8 mouse cellular contexts compared by ENCODE assay signal in the genomic region with DNA sequence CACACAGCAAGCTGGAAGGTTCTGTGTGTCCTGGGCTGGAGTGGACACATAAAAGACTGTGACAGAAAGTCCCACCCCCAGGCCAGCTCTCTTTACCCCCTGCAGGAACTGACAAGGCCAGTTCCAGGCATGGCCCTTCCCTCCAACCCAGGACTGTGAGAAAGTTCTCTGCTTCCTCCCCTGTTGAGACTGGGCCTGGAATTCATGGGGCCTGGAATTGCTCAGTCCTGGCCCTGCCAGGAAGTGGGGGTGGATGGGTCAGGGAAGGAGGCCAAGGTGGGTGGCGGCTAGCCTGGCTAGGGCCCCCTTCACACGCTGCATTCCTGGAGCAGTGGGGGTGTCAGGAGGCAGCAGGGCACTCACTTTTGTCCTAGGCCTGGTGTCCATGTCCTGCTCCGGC. TPM values are rescaled to one million over a fixed set of nuclear protein-coding genes. Genes with fewer than 3 reads are reported as not detected.
DNase-seq lines count a peak whose midpoint lies in the region; ATAC-seq lines count a peak whose summit lies in the region.

No protein-coding gene starts in this region.

- no peak overlapping the region for H3K4me2 ChIP-seq in forebrain, embryonic 14.5 days (ENCODE audit: low read length)
- no peak overlapping the region for H3K4me2 ChIP-seq in limb, embryonic 11.5 days (ENCODE audit: low read depth, severe bottlenecking)
- H3K4me2 ChIP-seq in midbrain, embryonic 14.5 days (ENCODE audit: low read length) = no peak overlapping the region

- peaks cover 65% of the 10 kb centered on the region for H3K27me3 ChIP-seq in megakaryocyte, embryonic 14.5 days (replicated peaks)
- H3K27me3 ChIP-seq in forebrain, embryonic 14.5 days (replicated peaks; ENCODE audit: control insufficient read depth, insufficient read depth, low read length) = no peaks in the 10 kb centered on the region
- H3K27me3 ChIP-seq in limb, embryonic 11.5 days (ENCODE audit: control insufficient read depth, insufficient read depth, low read length) = no peaks in the 10 kb centered on the region
- no peaks in the 10 kb centered on the region for H3K27me3 ChIP-seq in midbrain, embryonic 14.5 days (ENCODE audit: control insufficient read depth, insufficient read depth, low read length)

- ATAC-seq in megakaryocyte, adult 5-6 weeks (ENCODE audit: poor library complexity, severe bottlenecking) = no peak
- ATAC-seq in forebrain, embryonic 14.5 days = 0 out of 2 replicates have a peak, but pooled peaks have one; percentile 24
- ATAC-seq in limb, embryonic 11.5 days (ENCODE audit: insufficient number of reproducible peaks, low FRiP score, low TSS enrichment, low read depth) = peak; percentile 41; the same call in 1 of the 2 replicates
- no peak for ATAC-seq in midbrain, embryonic 14.5 days (ENCODE audit: low FRiP score, low TSS enrichment)

- H3K36me3 ChIP-seq in megakaryocyte, embryonic 14.5 days (replicated peaks; ENCODE audit: low read length) = peaks cover 35% of the 10 kb centered on the region
- H3K36me3 ChIP-seq in forebrain, embryonic 14.5 days (ENCODE audit: control insufficient read depth, insufficient read depth, low read length) = peaks cover 41% of the 10 kb centered on the region
- peaks cover 3% of the 10 kb centered on the region; the same call in 1 of the 2 replicates for H3K36me3 ChIP-seq in limb, embryonic 11.5 days (ENCODE audit: control insufficient read depth, insufficient read depth, low read length)
- H3K36me3 ChIP-seq in midbrain, embryonic 14.5 days (ENCODE audit: control insufficient read depth, insufficient read depth, low read length) = peaks cover 61% of the 10 kb centered on the region

- peak; percentile 12 for DNase-seq in forebrain, embryonic 14.5 days (ENCODE audit: low spot score)
- peak; percentile 88 for DNase-seq in heart, postnatal 4 days
- peak; percentile 45 for DNase-seq in limb, embryonic 11.5 days (ENCODE audit: low spot score)
- DNase-seq in midbrain, embryonic 14.5 days = peak; percentile 2
- no peak for DNase-seq in right cerebral cortex, postnatal 14 days
- DNase-seq in layer of hippocampus, adult 18-20 months (ENCODE audit: low spot score in 2 of 2) = no peak

- peak overlapping the region; percentile 38 for H3K4me3 ChIP-seq in megakaryocyte, embryonic 14.5 days (replicated peaks)
- no peak overlapping the region for H3K4me3 ChIP-seq in forebrain, embryonic 14.5 days (ENCODE audit: low read depth, low read length)
- no peak overlapping the region for H3K4me3 ChIP-seq in limb, embryonic 11.5 days (ENCODE audit: low read depth, low read length)
- H3K4me3 ChIP-seq in midbrain, embryonic 14.5 days (replicated peaks; ENCODE audit: low read depth, low read length) = no peak overlapping the region

- no peak overlapping the region for H3K9ac ChIP-seq in forebrain, embryonic 14.5 days (ENCODE audit: low read length)
- peak overlapping the region; percentile 5; the same call in 1 of the 2 replicates for H3K9ac ChIP-seq in limb, embryonic 11.5 days (ENCODE audit: low read length)
- no peak overlapping the region for H3K9ac ChIP-seq in midbrain, embryonic 14.5 days (replicated peaks; ENCODE audit: low read length)

- no peak overlapping the region for H3K27ac ChIP-seq in forebrain, embryonic 14.5 days (ENCODE audit: low read depth, low read length)
- H3K27ac ChIP-seq in limb, embryonic 11.5 days (replicated peaks; ENCODE audit: low read depth, low read length) = peak overlapping the region; percentile 68
- no peak overlapping the region for H3K27ac ChIP-seq in midbrain, embryonic 14.5 days (replicated peaks; ENCODE audit: low read depth, low read length)

- 47% methylated on average over 3 of the region's 3 CpGs for WGBS in forebrain, embryonic 14.5 days
- WGBS in limb, embryonic 11.5 days = 23% methylated on average over 3 of the region's 3 CpGs
- 49% methylated on average over 3 of the region's 3 CpGs for WGBS in midbrain, embryonic 14.5 days

- H3K4me1 ChIP-seq in megakaryocyte, embryonic 14.5 days = peaks cover 49% of the 10 kb centered on the region
- H3K4me1 ChIP-seq in forebrain, embryonic 14.5 days (ENCODE audit: control insufficient read depth, insufficient read depth, low read length) = no peaks in the 10 kb centered on the region
- H3K4me1 ChIP-seq in limb, embryonic 11.5 days (ENCODE audit: control insufficient read depth, insufficient read depth, low read length) = peaks cover 31% of the 10 kb centered on the region
- no peaks in the 10 kb centered on the region for H3K4me1 ChIP-seq in midbrain, embryonic 14.5 days (ENCODE audit: control insufficient read depth, insufficient read depth, low read length)

- no peaks in the 10 kb centered on the region for H3K9me3 ChIP-seq in megakaryocyte, embryonic 14.5 days
- H3K9me3 ChIP-seq in forebrain, embryonic 14.5 days (replicated peaks; ENCODE audit: control insufficient read depth, low read length) = no peaks in the 10 kb centered on the region
- no peaks in the 10 kb centered on the region for H3K9me3 ChIP-seq in limb, embryonic 11.5 days (ENCODE audit: control insufficient read depth, low read length)
- H3K9me3 ChIP-seq in midbrain, embryonic 14.5 days (ENCODE audit: control insufficient read depth, low read length) = no peaks in the 10 kb centered on the region

RNA-seq across cellular contexts. Expression of gene Fam129b, which starts 39.0 kb away (rescaled TPM):
- 19.5 and 38.4 TPM in 2 replicates for polyA plus RNA-seq in megakaryocyte, embryonic 14.5 days (2012; ENCODE audit: insufficient read depth, low replicate concordance)
- total RNA-seq in megakaryocyte, adult 5-6 weeks (2015) = 18.4 and 20.9 TPM in 2 replicates
- total RNA-seq in megakaryocyte, adult 5-6 weeks (2017) = 38.3 and 40.7 TPM in 2 replicates
- polyA plus RNA-seq in forebrain, embryonic 14.5 days (2014; fragmentation: Nextera tagmentation; extraction: Ambion mirVana) = 13.8 and 17.7 TPM in 2 replicates
- 10 to 100 TPM; 45.4 to 46.0 TPM for total RNA-seq in heart, postnatal 4 days (2021)
- polyA plus RNA-seq in limb, embryonic 11.5 days (2014; fragmentation: Nextera tagmentation; extraction: Ambion mirVana) = 18.6 and 23.2 TPM in 2 replicates
- polyA plus RNA-seq in midbrain, embryonic 14.5 days (2014; fragmentation: Nextera tagmentation; extraction: Ambion mirVana) = 13.6 and 19.8 TPM in 2 replicates
- 10 to 100 TPM; 18.0 to 21.1 TPM for total RNA-seq in layer of hippocampus, adult 18-20 months (2021)

RNA-seq across cellular contexts. Expression of gene Rpl12, which starts 46.5 kb away (rescaled TPM):
- 796 and 1,818 TPM in 2 replicates for polyA plus RNA-seq in megakaryocyte, embryonic 14.5 days (2012; ENCODE audit: insufficient read depth, low replicate concordance)
- total RNA-seq in megakaryocyte, adult 5-6 weeks (2015) = 1,104 and 1,138 TPM in 2 replicates
- total RNA-seq in megakaryocyte, adult 5-6 weeks (2017) = 1,103 and 1,144 TPM in 2 replicates
- 94.3 and 128 TPM in 2 replicates for polyA plus RNA-seq in forebrain, embryonic 14.5 days (2014; fragmentation: Nextera tagmentation; extraction: Ambion mirVana)
- 100 to 1,000 TPM; 151 to 169 TPM for total RNA-seq in heart, postnatal 4 days (2021)
- polyA plus RNA-seq in limb, embryonic 11.5 days (2014; fragmentation: Nextera tagmentation; extraction: Ambion mirVana) = 191 and 198 TPM in 2 replicates
- 105 and 110 TPM in 2 replicates for polyA plus RNA-seq in midbrain, embryonic 14.5 days (2014; fragmentation: Nextera tagmentation; extraction: Ambion mirVana)
- 100 to 1,000 TPM in 1 of 2 experiments, 10 to 100 TPM in 1; 97.3 to 116 TPM for total RNA-seq in layer of hippocampus, adult 18-20 months (2021)

RNA-seq across cellular contexts. Expression of gene Lrsam1, which starts 46.5 kb away (rescaled TPM):
- polyA plus RNA-seq in megakaryocyte, embryonic 14.5 days (2012; ENCODE audit: insufficient read depth, low replicate concordance) = 8.5 and 10.1 TPM in 2 replicates
- 3.2 and 5.5 TPM in 2 replicates for total RNA-seq in megakaryocyte, adult 5-6 weeks (2015)
- total RNA-seq in megakaryocyte, adult 5-6 weeks (2017) = 7.2 and 10.6 TPM in 2 replicates
- 13.6 and 15.7 TPM in 2 replicates for polyA plus RNA-seq in forebrain, embryonic 14.5 days (2014; fragmentation: Nextera tagmentation; extraction: Ambion mirVana)
- total RNA-seq in heart, postnatal 4 days (2021) = 10 to 100 TPM; 12.9 to 13.4 TPM
- 6.0 and 7.0 TPM in 2 replicates for polyA plus RNA-seq in limb, embryonic 11.5 days (2014; fragmentation: Nextera tagmentation; extraction: Ambion mirVana)
- polyA plus RNA-seq in midbrain, embryonic 14.5 days (2014; fragmentation: Nextera tagmentation; extraction: Ambion mirVana) = 19.8 and 20.2 TPM in 2 replicates
- total RNA-seq in layer of hippocampus, adult 18-20 months (2021) = 10 to 100 TPM; 30.3 to 38.7 TPM

Comparison
In these comparisons a context has a peak if more than half of its experiments do, and no peak if none do; other contexts are left out.
1. ATAC-seq: peak in forebrain, embryonic 14.5 days (single experiment) and limb, embryonic 11.5 days (single experiment); none in megakaryocyte, adult 5-6 weeks (single experiment) and midbrain, embryonic 14.5 days (single experiment).
2. DNase-seq: peak in forebrain, embryonic 14.5 days (single experiment), heart, postnatal 4 days (single experiment), limb, embryonic 11.5 days (single experiment) and midbrain, embryonic 14.5 days (single experiment); none in right cerebral cortex, postnatal 14 days (single experiment) and layer of hippocampus, adult 18-20 months (0 of 2).